ENCODE assay signal across 18 mouse cellular contexts in genomic region chr8:103180661-103181060, GRCm38 (mm10).
DNase-seq lines count a peak whose midpoint lies in the region; ATAC-seq lines count a peak whose summit lies in the region.
"Had no signal": no experiment of that assay in that cellular context is flagged by ENCODE, and none has a peak within 500 bp of the region (broad histone marks: within the 10 kb centered on the region; RNA-seq: fewer than 3 reads in every experiment).

No protein-coding gene starts in this region.

- intact Hi-C loops in heart, postnatal 10 days (cut with DNase I), result no loop called here

- no peak overlapping the region for H3K27ac ChIP-seq in intestine, embryonic 16.5 days (ENCODE audit: low read length)
- no peak overlapping the region for H3K27ac ChIP-seq in hindbrain, embryonic 11.5 days (ENCODE audit: low read depth, low read length)
- H3K27ac ChIP-seq: embryonic facial prominence, embryonic 12.5 days; heart, embryonic 10.5 days; hindbrain, embryonic 12.5 days; intestine, embryonic 15.5 days; layer of hippocampus, adult 2 months; limb, embryonic 15.5 days; macrophage; midbrain, embryonic 13.5 days had no signal

- H3K36me3 ChIP-seq in intestine, embryonic 16.5 days (ENCODE audit: control insufficient read depth, insufficient read depth, low read length), result no peaks in the 10 kb centered on the region
- no peaks in the 10 kb centered on the region for H3K36me3 ChIP-seq in hindbrain, embryonic 11.5 days (ENCODE audit: control insufficient read depth, insufficient read depth, low read length)
- H3K36me3 ChIP-seq: embryonic facial prominence, embryonic 12.5 days; heart, embryonic 10.5 days; hindbrain, embryonic 12.5 days; intestine, embryonic 15.5 days; limb, embryonic 15.5 days; midbrain, embryonic 13.5 days had no signal

- no peak overlapping the region for H3K9ac ChIP-seq in intestine, embryonic 16.5 days (ENCODE audit: low read depth, low read length)
- no peak overlapping the region for H3K9ac ChIP-seq in hindbrain, embryonic 11.5 days (ENCODE audit: low read depth, low read length)
- H3K9ac ChIP-seq: embryonic facial prominence, embryonic 12.5 days; hindbrain, embryonic 12.5 days; intestine, embryonic 15.5 days; limb, embryonic 15.5 days; midbrain, embryonic 13.5 days had no signal

- no peaks in the 10 kb centered on the region for H3K27me3 ChIP-seq in intestine, embryonic 16.5 days (replicated peaks; ENCODE audit: control insufficient read depth, insufficient read depth, low read length)
- H3K27me3 ChIP-seq in hindbrain, embryonic 11.5 days (ENCODE audit: control insufficient read depth, insufficient read depth, low read length), result no peaks in the 10 kb centered on the region
- H3K27me3 ChIP-seq: embryonic facial prominence, embryonic 12.5 days; hindbrain, embryonic 12.5 days; intestine, embryonic 15.5 days; limb, embryonic 15.5 days; midbrain, embryonic 13.5 days had no signal

- no peak for ATAC-seq in intestine, embryonic 16.5 days
- ATAC-seq in hindbrain, embryonic 11.5 days (ENCODE audit: low FRiP score), result no peak
- ATAC-seq: intestine, embryonic 15.5 days; midbrain, embryonic 13.5 days had no signal

- no peak overlapping the region for H3K4me3 ChIP-seq in intestine, embryonic 16.5 days (ENCODE audit: low read length)
- no peak overlapping the region for H3K4me3 ChIP-seq in hindbrain, embryonic 11.5 days (ENCODE audit: low read depth, low read length)
- H3K4me3 ChIP-seq: embryonic facial prominence, embryonic 12.5 days; heart, embryonic 10.5 days; hindbrain, embryonic 12.5 days; intestine, embryonic 15.5 days; layer of hippocampus, adult 2 months; limb, embryonic 15.5 days; midbrain, embryonic 13.5 days had no signal

- peak; percentile 9 to 13 for DNase-seq in heart, postnatal 10 days
- no peak for DNase-seq in heart, adult 8-10 months (ENCODE audit: low spot score)
- DNase-seq in ovary, adult 18-20 months (ENCODE audit: low spot score), result peak; percentile 10
- no peak for DNase-seq in ovary, postnatal 10 days (ENCODE audit: low spot score)
- DNase-seq in adrenal gland, postnatal 25 days, result peak; percentile 29
- peak; percentile 29 for DNase-seq in lung, postnatal 25 days (ENCODE audit: low spot score)
- no peak for DNase-seq in hindbrain, embryonic 11.5 days (ENCODE audit: low spot score)
- DNase-seq: gastrocnemius, postnatal 14 days; right cerebral cortex, postnatal 4 days had no signal

- no peak overlapping the region for H3K4me2 ChIP-seq in intestine, embryonic 16.5 days (ENCODE audit: low read depth, low read length)
- H3K4me2 ChIP-seq in hindbrain, embryonic 11.5 days (replicated peaks; ENCODE audit: low read depth, low read length), result no peak overlapping the region
- H3K4me2 ChIP-seq: embryonic facial prominence, embryonic 12.5 days; hindbrain, embryonic 12.5 days; intestine, embryonic 15.5 days; limb, embryonic 15.5 days; midbrain, embryonic 13.5 days had no signal

- no peaks in the 10 kb centered on the region for H3K4me1 ChIP-seq in intestine, embryonic 16.5 days (ENCODE audit: control insufficient read depth, insufficient read depth, low read length)
- no peaks in the 10 kb centered on the region for H3K4me1 ChIP-seq in hindbrain, embryonic 11.5 days (replicated peaks; ENCODE audit: control insufficient read depth, insufficient read depth, low read length)
- H3K4me1 ChIP-seq: embryonic facial prominence, embryonic 12.5 days; heart, embryonic 10.5 days; hindbrain, embryonic 12.5 days; intestine, embryonic 15.5 days; limb, embryonic 15.5 days; midbrain, embryonic 13.5 days had no signal

- no peaks in the 10 kb centered on the region for H3K9me3 ChIP-seq in intestine, embryonic 16.5 days (ENCODE audit: control insufficient read depth, low read length)
- H3K9me3 ChIP-seq in hindbrain, embryonic 11.5 days (ENCODE audit: control insufficient read depth, low read length), result no peaks in the 10 kb centered on the region
- H3K9me3 ChIP-seq: embryonic facial prominence, embryonic 12.5 days; heart, embryonic 10.5 days; hindbrain, embryonic 12.5 days; intestine, embryonic 15.5 days; limb, embryonic 15.5 days; midbrain, embryonic 13.5 days had no signal

Comparison
In these comparisons a context has a peak if more than half of its experiments do, and no peak if none do; other contexts are left out.
1. DNase-seq: peak in heart, postnatal 10 days (2 of 2), ovary, adult 18-20 months (single experiment), adrenal gland, postnatal 25 days (single experiment) and lung, postnatal 25 days (single experiment); none in heart, adult 8-10 months (single experiment), ovary, postnatal 10 days (single experiment) and hindbrain, embryonic 11.5 days (single experiment).